Mouse (Mus musculus) bone marrow, adult 2 months (tissue): ENCODE measurements around the gene Plekho1.

Experiments used
- CTCF ChIP-seq: fragments of 200-500 bp; IDR thresholded peaks from 2 replicates; pipeline ENCODE4 v1.5.1; 2011; ENCODE audit warnings: low read length, control low read depth; ENCODE audit not compliant: control insufficient read depth, insufficient read depth
- POLR2A ChIP-seq: fragments of 200-500 bp; IDR thresholded peaks from 2 replicates; pipeline ENCODE4 v1.6.1; 2011; ENCODE audit warnings: low read depth, mild to moderate bottlenecking, control low read depth, low read length, borderline replicate concordance; ENCODE audit not compliant: control insufficient read depth

DNA sequence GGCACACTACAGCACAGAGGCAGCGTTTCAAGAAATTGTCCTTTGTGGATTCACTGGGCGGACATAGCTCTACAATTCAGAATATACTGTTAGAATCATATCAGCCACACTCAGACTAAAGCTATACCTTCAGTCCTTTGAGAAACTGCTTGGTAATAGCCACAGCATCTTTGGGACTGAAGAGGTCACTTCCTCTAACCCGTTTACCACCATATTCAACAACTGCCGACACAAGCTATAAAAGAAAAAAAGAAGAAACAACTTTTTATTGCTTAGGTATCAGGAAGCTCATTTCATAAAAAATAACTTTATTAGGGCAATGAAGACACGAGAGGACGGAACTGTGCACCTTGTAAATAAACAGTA lies 36.8 kb upstream of the Plekho1 start:
- TF ChIP-seq CTCF (no peak), POLR2A (no peak)
